Mouse (Mus musculus) MN1 (cell line): ENCODE data around the gene Ptprb.

Experiments used
- DNase-seq: peaks from one replicate; pipeline ENCODE4 v3.0.0-alpha.2; 2016; ENCODE audit warnings: low spot score

Ptprb gene

DNA sequence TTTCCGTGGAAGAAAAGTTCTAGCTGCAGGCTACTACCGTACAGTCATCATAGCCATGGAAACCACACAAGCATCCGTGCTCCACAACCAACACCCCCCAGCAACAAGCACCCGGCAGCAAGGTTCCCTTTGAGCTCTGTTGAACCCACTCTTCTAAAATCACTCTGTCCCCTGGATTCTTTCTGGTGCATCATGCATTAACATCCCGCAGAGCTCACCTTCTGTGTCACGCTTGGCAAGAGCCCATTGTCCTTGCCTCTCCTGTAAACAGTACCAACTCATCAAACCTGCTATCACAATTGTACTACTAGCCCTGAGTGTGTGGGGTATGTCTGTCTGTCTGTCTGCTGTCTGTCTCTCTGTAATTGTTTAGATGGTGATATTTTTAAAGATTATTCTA lies 98.8 kb downstream of the Ptprb start:
- no peak for DNase-seq

DNA sequence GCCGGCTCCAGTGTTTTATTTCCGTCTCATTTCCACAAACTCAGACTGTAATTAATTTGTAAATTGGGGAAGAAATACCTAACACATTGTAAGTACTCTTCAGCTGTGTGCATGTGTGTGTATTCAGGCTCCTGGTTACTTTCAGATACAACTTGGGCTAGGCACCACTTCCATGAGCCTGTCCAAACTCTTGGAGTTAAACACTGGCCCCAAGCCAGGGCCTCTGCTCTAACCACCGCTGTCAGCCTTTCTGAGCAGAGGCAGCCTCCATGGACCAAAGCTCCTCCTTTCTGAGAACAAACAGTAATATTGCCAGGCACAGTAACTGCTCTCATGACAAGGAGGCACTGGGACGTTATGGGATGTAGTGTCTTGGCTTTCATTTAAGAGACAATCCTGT lies 101.5 kb downstream of the Ptprb start:
- peak; percentile 34 for DNase-seq

DNA sequence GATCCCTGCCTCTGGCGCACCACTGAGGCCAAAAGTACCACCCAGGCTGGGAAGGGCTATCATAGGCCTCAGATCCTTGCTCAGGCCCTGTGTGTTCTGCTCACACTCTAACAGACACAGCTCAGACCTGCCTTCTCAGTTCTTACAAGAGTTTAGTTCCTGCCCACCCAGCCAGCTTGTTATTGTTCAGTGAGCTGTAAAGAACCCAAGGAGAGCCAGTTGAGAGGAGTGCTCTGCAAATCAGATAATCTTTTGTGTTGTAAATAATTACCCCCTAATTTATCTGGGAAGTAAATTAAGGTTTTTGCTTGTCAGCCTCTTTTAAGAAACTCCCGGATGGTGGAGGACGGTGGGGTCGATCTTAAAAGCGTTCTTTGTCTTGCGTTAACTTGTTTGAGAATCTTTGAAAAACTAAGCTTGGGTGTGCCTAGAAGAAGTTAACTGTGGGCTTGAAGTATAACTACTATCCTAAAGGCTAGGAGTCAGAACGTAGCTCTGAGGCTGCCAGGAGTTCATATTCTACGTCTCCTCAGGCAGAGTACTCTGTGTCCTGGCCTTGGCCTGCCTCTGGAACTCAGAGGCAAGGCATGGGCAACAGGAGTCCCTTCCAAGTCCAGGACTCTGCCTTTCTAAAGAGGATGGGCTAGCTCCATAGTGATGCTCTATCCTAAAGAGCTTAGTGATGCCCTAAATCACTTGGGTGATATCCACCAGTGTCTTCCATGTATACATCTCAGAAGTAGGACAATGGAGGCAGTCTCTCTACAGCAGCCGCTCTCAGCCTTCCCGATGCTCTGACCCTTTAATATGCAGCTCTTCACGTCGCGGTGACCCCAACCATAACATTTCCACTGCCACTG lies 107.7 kb downstream of the Ptprb start:
- DNase-seq: no peak

DNA sequence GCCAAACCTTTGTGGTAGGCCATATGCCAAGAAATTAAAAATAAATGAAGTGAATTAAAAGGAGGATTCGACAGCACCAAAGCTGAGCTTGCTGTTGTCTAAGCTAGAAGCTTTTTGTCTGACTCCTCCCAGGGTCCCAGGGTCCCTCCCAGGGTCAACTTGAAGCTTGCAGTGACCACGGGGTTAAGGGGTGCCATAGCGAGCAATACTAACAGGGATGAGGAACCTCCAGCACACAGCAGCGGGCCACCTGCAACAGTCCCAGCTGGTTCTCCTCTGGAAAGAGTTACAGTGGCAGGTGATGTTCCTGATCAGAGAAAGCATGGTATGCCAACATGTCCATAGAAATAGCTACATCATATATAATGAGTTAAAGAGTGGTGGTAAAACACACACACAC lies 109.1 kb downstream of the Ptprb start:
- no peak for DNase-seq

DNA sequence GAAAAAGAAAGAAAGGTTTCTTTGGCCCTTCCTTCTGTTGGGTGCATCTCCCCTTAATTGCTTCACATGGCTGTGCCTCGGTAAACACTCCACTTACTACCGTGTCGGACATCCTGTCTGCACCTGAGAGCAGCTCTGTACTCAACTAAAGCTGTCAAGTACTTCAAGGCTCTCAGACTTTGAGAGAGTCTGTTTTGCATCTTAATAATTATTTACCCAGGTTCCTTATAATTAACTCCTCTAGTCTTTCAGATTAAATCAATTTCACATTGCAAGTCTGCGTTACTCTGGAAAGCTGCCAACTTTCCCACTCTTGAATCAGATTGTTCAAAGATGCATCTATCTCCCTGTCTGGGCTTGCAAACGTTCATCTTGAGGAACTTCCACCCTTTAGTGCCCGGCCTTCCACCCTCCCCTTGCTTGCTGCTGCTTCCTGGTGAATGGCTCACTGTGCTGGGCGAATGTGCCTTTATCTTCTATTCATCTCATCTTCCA lies 111.1 kb downstream of the Ptprb start:
- peak; percentile 77 for DNase-seq

DNA sequence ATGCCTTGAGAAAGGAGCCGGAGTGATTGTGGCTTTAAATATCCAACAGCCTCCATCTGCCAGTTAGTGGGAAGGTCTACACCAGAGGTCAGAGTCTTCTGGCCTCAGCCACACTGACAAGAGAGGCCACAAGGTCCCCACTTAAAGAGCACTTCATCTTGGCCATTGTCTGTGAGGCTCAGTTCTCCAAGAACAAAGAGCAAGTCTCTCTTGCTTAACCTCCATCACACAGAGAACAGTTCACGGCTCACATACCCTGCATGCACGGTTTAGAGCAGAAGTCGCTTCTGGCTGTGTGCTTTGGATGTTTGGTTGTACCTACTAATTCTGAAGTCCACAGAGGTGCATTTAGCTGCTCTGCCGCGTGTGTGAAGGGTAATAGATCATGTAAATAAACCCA lies 113.5 kb downstream of the Ptprb start:
- no peak for DNase-seq

DNA sequence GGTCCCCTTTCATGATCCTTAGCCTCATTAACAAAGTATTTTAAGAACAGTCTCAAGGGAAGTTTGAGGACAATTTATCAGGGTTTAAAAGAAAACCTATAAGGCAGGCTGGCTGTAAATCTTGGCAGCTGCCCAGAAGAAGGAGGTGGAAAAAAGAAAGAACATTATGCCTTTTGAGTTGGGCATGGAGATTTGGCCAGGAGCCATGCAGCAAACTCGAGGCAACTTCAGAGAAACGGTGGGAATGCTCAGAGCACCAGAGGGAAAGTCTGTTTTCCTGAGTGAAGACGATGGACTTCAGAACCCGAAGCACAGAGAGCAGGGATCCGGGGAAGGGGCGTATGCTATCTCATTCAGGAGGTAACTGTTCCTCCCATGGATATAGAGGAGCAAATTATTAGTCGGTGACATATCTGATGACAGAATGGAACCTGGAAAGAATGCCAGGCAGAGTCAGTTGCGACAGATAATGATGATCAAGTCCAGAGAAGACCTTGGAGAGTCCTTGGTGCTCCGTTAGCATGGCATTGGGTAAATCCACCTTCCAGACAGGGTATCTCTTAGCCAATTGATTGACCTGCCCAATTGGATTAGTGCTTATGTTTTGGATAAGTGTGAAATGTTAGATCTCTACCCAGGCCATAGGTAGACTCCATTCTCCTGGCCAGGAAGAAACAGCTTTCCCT lies 118.6 kb downstream of the Ptprb start:
- peak; percentile 60 for DNase-seq

DNA sequence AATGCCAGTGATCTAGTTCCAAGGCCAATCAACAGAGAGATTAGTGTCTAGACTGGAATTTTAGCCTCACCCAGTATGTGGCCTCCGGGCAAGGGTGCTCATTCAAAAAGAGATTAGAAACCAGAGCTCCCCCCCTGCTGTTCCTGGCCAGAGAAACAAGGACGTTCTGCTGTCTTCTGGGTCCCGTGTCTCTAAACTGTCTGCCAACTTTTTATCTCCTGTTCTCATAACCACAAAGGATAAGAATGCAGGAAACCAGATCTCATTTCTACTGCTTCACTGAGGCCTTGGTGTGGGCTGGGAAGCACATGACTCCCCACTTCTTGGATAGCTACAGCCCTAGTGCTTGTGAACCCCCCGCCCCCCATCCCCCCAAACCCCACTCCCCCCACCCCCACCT lies 119.3 kb downstream of the Ptprb start:
- DNase-seq: peak; percentile 64

DNA sequence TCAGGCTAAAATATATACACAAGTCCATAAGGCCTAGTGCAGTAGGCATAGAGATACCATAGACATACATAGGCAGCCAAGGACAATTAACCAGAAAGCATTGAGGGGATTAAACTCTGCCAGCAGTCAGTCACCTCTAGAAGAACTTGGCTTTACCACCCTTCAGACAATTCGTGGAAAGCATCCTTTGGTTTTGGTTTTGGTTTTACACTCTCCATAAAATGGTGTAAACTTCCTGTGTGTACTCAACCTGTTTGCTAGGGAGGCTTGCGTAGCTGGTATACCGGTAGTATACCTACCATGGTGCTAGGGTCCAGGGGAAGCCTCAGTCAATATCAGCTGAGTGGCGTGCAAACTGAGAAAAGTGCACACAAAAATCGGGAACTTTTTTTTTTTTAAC lies 121.0 kb downstream of the Ptprb start:
- no peak for DNase-seq

DNA sequence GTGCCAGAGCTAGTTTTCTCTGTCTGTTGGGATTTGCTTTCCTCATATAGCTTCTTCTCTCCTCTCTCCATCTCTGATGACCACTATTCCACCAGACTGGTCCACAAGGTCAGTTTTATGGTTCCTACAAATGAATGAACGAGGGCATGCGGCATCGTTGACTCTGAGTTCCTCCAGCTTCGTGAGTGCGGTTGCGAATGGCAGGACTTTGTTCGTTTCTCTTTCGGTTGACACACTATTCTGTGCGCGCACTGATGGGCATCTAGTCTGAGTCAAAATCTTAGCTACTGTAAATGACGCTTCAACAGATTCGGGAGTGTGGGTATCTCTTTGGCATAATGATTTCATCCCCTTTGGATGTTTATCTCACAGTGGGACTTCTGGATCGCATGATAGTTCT lies 121.6 kb downstream of the Ptprb start:
- no peak for DNase-seq

DNA sequence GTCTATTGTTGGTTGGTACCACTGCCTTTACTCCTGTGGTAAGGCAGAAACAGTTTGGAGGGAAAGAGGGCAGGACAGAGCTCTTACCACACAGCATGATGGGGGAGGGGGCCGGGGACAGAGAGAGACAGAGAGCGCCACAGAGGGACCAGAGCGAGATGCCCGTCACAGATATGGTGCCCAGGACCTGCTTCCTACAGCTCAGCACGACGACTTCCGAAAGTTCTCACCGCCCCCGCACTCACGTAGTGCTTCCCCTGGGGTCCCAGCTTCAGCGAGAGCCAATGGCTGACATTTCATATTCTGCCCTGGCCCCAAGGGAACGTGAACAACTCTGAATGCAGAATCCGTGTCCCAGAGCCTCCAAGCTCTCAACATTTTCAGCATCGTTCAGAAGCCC lies 122.2 kb downstream of the Ptprb start:
- DNase-seq: no peak

DNA sequence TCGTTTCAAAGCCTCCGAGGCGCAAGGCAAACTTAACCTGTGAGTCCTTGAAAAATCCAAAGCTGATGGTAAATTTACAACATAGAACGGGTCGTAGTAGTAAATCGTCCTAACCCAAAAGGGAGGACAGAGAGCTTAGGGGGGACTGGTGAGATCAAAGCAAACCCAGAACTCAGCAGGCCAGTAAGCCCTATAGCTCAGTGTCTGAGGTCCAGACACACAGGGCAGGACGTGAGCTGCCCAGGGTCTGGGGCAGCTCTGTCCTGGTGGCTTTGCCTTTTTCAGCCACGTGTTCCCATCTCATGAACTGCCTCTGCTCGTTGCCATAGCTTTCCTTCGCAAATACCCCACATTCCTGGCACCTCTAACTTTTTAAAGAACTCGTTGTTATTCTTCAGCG lies 122.7 kb downstream of the Ptprb start:
- DNase-seq: no peak

DNA sequence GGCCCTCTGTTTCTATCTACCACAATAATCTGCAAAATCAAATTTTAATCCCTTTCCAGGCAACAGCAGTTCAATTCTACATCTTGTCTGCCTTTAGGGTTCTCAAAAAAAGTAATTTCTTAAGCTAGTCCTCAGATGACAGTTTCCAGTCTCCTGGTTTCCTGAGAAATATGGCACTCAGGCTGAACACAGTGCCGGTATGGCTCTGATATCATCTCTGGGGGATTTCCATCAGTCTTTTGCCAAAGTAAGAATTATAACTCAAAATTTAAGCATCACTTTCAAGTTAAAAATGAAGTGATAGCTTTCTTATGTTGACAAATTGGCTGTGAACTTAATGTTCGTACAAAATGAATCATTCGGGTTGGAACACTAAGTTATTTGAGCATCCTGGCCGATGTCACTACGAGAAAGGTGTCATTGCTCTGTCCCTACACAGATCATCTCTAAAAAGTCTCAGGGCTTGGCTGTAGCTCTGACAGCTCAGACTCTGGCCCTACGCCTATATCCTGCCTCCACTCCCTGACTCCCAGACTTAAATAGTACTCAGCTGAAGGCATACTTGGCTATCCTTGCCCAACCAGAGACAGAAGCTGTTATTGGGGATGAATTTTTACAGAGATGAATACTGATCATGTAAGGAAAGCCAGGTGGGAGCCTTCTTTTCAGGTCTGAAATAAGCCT lies 127.6 kb downstream of the Ptprb start:
- peak; percentile 68 for DNase-seq

DNA sequence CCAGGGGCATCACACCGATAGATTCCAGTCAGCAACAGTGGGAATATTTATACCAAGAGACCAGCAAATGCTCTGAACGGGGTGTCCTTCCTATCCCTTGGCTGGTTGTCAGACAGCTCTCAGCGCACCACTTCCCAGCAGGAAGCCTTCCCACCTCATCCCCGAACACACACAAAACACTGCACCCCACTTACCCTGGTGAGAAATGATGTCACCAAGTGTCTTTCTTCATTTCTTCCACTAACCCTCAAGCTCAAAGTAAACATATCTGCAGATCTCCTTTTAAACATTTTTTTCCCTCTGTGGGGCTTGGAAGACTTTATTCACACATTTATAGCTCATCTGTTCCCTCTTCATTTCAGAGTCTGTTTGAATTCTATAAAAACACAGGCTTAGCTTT lies 128.4 kb downstream of the Ptprb start:
- DNase-seq: no peak

DNA sequence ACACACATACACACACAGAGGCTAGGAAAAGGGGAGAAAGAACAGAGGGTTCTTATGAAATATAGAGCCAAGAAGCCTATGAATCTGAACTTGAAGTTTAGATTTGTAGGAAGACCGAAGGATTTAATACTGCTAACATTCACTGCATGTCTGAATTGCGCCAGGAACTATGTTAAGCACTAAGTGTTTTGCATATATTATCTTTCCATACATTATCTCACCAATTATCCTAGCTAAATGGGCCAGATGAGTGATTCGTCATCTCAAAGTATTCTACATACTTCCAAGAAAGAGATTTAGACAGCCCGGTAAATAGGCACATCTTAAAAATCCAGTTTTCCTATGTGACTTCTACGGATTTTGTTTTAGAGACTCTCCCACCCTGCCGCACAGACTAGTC lies 129.7 kb downstream of the Ptprb start:
- no peak for DNase-seq

DNA sequence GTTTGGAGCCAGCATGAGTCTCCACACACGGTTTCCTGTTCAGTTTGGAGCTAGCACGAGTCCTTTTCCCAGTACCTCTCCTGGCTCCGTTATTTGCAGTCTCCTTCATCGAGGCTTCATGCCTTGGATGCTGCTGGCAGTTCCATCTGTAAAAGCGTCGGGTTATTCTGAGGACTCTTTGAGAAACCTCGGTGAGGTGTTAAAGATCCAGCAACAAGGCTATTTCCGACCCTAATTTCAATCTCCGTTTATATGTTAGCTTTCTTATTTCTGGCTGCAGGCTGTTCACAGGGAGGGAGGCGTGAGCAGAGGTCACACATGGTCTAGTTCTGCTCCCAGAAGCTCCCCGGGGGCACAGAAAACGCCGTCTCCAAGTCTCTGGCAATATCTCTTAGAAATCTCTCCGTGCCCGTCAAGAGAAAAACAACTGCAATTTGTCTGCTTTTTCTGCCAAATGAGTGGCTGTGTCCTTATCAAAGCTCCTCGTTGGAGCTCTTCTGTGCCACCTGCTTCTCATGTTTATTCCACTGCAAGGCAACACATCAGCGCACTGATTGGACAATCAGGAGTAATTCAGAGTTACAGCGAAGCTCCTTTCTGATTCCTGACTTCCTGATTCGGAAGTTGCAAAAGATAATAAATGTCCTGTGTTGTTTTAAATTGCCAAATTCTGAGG lies 132.5 kb downstream of the Ptprb start:
- DNase-seq: peak; percentile 44

DNA sequence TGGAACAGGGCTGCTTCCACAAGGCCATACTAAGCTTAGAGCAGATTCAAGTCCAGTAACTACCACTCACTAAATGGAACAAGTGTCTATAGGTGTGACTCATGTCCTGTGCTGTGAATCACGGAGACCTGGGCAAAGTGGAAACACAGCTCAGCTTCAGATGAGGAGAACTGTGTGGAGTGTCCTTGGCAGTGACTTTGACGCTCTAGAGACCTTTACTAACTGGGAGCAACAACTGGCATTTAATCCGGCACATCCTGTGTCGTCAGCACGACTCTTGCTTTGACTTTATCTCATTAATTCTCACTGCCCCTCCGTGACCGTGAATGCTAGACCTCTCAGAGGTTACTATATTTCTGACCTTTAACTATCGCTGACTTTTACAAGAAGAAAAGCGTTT lies 135.5 kb downstream of the Ptprb start:
- no peak for DNase-seq

DNA sequence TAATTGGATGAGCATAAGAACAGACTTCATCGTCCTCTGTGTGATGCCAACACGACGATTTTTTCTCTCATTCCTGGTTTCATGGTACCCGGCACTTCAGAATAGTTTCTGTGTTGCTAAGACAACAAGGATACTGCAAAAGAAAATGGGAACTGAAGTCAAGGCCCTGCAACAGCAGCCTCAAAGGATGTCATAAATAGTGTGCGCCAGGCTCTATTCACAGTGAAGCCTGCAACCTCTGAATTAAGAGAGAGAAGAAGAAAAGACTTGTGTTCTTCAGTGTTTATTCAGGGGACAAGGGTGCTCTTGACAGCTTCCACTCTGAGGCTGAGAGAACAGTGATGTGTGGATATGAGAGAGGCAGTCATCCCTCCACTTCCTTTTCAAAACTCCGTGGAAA lies 140.8 kb downstream of the Ptprb start:
- no peak for DNase-seq

DNA sequence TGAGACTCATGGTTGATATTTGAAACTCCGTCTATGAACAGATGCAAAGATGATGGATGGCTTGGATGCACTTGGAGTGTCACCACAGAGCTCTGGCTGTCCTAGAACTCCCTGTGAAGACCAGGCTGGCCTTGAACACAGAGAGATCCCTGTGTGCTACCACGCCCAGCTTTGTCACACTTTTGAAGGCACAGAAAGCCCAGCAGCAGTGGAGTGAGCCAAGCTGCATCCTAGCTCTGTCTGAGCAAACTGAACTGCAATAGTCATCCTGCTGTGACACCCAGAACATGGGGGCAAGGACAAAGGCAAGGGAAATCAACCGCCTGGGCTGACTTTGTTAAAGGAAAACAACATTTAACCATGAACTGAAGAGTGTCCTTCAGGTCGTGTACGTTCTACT lies 141.4 kb downstream of the Ptprb start:
- no peak for DNase-seq

DNA sequence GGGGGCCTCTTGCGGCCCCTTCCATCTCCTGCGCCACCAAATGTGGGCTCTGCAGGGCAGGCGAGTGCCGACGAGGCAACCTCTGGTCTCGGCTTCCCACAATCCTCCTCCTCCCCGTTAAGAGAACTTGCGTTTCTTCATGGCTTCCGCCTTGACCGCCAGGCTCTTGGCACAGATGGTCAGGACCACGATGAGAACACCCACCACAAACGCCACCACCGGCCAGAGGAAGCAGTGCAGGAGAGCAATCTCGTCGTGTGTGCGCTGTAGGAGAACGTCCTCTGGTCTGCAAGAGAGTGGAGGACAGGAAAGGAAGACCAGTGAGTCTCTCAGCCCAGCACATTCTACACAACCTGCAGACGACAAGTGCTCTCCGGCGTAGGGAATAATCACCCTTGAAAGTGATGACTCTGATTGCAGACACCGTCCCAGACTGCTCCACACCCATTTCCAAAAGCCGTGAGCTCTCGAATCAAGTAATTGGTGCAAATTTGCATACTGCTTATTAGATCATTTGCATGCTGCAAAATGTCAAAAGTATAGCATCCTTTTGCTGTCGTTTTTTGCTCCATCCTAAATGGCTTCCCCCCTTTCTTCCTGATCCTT lies 142.9 kb downstream of the Ptprb start:
- DNase-seq: no peak

DNA sequence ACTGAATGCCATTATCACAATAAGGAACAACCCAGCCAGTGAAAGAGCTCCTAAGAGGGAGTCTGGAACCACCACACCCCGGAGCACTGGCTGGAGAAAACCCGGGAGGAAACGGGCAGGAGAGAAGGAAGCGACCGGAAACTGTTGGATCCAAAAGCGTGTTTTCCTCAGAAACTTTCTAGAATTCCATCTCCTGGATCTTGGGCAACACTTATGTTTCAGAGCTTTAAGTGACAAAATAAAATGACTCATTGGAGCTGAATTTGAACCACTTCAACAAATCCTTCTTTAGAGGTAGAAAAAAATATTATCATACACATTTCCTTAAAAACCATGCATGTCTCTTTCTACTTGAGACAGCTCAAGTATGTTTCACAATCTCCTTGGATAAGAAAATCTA lies 145.7 kb downstream of the Ptprb start:
- no peak for DNase-seq

DNA sequence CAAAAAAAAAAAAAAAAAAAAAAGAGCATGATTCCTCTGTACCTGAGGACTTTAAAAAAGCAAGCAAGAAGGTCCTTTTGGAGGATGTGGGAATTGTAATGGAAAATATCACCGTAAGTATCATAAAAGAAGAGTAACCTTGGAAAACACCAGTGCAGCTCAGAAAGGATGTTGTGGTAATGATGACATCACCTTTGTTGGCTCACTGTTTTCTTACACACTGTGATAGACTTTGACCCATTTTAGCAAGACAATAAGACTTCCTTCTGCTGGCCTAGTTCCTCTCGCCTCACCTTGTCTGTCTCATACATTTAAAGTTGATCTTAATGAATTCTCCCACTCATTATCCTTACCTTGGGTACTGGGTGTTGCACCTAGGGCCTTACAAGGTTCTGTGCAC lies 147.2 kb downstream of the Ptprb start:
- DNase-seq: no peak
